Mouse (Mus musculus) brown adipose tissue, adult 24 weeks (tissue): Measurements from ENCODE around the gene Rabep1. TPM values are rescaled to one million over a fixed set of nuclear protein-coding genes. Genes with fewer than 3 reads are reported as not detected.

ENCODE experiments used
- H3K27ac ChIP-seq: fragments of 200-500 bp; replicated peaks from 2 replicates; pipeline ENCODE4 v1.5.1; 2012; ENCODE audit warnings: low read depth, mild to moderate bottlenecking, low read length
- H3K4me1 ChIP-seq: fragments of 200-500 bp; 2 replicates; pipeline ENCODE4 v1.6.1; 2012; ENCODE audit warnings: low read length, mixed read lengths; ENCODE audit not compliant: control insufficient read depth, insufficient read depth, insufficient read length
- H3K4me3 ChIP-seq: fragments of 200-500 bp; 2 replicates; pipeline ENCODE4 v1.5.1; 2012; ENCODE audit warnings: low read depth, mild to moderate bottlenecking, low read length, moderate library complexity; ENCODE audit not compliant: insufficient read depth
- polyA plus RNA-seq: library from polyadenylated mRNA; stranded (reverse); fragments of >200 nt; gene quantifications from 2 replicates; pipeline ENCODE4 v1.2.4, GENCODE M21; 2012; ENCODE audit not compliant: missing spikeins, insufficient read depth, insufficient read length

The Rabep1 gene
- polyA plus RNA-seq, 1 experiment, result 22.8 TPM

- no peak overlapping the region for H3K4me3 ChIP-seq
- no peaks in the 10 kb centered on the region for H3K4me1 ChIP-seq
- H3K27ac ChIP-seq, result no peak overlapping the region
These were observed 29.0 kb upstream of the Rabep1 start for GRCm38 (mm10) chr11:70815498-70816078.

GRCm38 (mm10) chr11:70816770-70817169 lies 27.8 kb upstream of the Rabep1 start:
- 0 out of 2 replicates have a peak, but pooled peaks cover under 1% of the 10 kb centered on the region for H3K4me1 ChIP-seq
- H3K4me3 ChIP-seq, result no peak overlapping the region
- H3K27ac ChIP-seq, result no peak overlapping the region

DNA sequence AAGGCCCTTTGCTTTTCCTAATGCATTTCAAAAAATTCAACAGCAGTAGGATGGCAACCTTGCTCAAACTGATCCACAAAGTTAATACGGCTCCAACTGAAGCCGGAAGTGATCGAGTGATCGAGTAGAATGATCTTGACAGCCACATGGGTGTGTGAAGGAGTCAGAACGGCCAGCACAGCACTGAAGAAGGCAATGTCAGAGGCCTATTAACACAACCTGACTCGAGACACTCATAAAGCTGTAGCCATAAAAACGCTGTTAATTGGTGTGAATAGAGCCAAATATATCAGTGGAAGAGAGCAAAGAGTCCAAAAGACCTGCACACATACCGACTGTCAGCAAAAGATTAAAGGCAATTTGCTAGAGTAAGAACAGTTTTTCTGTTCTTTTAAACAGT lies 24.5 kb upstream of the Rabep1 start:
- H3K4me3 ChIP-seq, result no peak overlapping the region
- no peak overlapping the region for H3K27ac ChIP-seq
- 0 out of 2 replicates have a peak, but pooled peaks cover 4% of the 10 kb centered on the region for H3K4me1 ChIP-seq

DNA sequence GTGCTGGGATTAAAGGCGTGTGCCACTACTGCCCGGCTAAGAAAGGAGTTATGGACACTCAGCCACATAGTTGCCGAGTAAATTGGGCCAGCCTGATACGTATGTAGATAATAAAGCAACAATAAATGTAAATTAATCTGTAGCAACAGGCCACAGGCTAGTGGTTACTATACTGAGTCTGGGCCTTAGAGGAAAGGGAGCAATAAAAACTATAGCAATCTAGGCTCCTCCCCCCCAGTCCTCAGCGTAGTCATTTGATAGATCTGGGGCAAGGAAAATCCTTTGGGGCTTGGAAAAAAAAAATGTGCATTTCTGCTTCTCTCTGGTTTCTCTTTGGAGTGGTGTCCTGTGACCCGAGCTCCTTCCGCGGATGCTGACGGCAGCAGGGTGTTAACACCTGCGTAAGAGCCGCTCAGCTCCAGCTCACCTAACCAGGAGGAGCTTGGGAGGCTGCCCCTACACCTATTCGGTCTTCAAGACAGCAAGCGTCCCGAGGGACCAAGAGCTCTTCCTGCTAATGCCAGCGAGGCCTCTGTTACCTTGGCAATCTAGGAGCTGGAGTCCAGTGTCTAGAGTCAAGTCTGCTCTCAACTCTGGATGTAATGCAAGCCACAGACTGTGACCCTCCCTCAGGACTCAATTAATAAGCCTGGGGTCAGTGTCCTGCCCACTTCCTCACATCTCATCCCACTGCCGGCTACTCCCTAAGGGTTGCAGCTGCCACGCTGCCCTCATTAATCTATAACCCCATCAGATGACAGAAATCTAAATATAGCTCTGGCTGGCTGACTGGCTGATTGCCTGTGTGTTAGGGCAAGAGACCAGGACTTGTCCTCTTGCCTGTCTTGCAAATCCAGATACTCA lies 22.6 kb upstream of the Rabep1 start:
- no peak overlapping the region for H3K27ac ChIP-seq
- H3K4me3 ChIP-seq, result 0 out of 2 replicates have a peak overlapping the region, but pooled peaks have one; percentile 9
- 0 out of 2 replicates have a peak, but pooled peaks cover 4% of the 10 kb centered on the region for H3K4me1 ChIP-seq

DNA sequence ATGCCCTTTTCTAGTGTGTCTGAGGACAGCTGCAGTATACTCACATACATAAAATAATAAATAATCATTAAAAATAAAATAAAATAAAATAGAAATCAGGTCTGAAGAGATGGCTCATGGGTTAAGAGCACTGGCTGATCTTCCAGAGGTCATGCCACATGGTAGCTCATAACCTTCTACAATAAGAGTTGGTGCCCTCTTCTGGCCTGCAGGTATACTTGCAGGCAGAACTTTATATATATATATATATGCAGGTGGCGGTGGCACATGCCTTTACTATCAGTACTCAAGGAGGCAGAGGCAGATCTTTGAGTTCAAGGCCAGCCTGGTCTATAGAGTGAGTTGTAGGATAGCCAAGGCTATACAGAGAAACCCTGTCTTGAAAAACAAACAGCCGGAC lies 18.4 kb upstream of the Rabep1 start:
- H3K27ac ChIP-seq, result no peak overlapping the region
- H3K4me3 ChIP-seq, result no peak overlapping the region
- H3K4me1 ChIP-seq, result peaks cover 7% of the 10 kb centered on the region; the same call in 1 of the 2 replicates

GRCm38 (mm10) chr11:70828975-70829615 lies 15.5 kb upstream of the Rabep1 start:
- no peak overlapping the region for H3K4me3 ChIP-seq
- peak overlapping the region; percentile 74 for H3K27ac ChIP-seq
- H3K4me1 ChIP-seq, result peaks cover 3% of the 10 kb centered on the region; the same call in 1 of the 2 replicates

- Histone ChIP-seq H3K27ac (no peak overlapping the region), H3K4me3 (no peak overlapping the region), H3K4me1 (peaks cover 3% of the 10 kb centered on the region; the same call in 1 of the 2 replicates)
These were observed 13.4 kb upstream of the Rabep1 start for GRCm38 (mm10) chr11:70831201-70831600.

GRCm38 (mm10) chr11:70833408-70833807 lies 11.2 kb upstream of the Rabep1 start:
- Histone ChIP-seq H3K27ac (no peak overlapping the region), H3K4me1 (peaks cover 3% of the 10 kb centered on the region; the same call in 1 of the 2 replicates), H3K4me3 (no peak overlapping the region)

DNA sequence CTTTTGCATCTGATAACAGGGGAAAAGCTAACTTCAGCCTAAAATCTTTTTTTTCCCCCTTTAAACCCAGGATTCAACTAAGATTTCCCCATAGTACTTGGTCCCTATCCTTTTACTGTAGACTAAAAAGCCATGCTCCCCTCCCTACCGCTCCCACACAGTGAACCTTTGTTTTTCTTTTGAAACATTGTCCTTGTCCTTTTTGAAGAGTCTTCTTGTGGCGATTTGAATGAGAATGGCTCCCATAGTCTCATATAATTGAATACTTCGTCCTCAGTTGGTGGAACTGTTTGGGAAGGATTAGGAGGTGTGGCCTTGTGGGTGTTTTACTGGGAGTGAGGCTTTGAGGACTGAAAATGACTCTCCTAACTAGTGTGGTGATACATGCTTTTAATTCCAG lies 10.7 kb upstream of the Rabep1 start:
- Histone ChIP-seq H3K27ac (no peak overlapping the region), H3K4me3 (no peak overlapping the region), H3K4me1 (peaks cover 3% of the 10 kb centered on the region; the same call in 1 of the 2 replicates)

DNA sequence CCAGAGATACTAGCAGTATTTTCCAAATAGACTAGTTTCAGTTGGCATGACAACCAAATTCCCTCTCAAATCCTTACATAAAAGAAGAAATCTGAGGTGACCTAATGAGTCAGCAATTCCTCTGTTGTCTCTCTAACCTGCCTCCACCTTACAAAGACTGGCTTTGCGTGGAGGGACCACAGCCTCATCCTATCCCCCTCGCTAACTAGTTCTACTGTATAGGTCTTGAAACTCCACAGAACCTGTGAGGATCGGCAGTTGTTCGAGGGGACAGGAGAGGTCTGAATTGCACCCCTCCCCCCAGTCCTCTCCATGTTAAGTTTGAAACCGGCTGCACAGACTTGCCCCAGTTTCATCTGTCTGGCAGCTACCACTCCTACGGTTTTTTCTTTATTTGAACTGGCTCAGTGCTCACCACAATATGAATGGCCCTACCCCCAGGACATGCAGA lies 9.2 kb upstream of the Rabep1 start:
- H3K4me1 ChIP-seq, result no peaks in the 10 kb centered on the region
- no peak overlapping the region for H3K4me3 ChIP-seq
- H3K27ac ChIP-seq, result no peak overlapping the region

- no peak overlapping the region for H3K27ac ChIP-seq
- no peak overlapping the region for H3K4me3 ChIP-seq
- no peaks in the 10 kb centered on the region for H3K4me1 ChIP-seq
These were observed 7.5 kb upstream of the Rabep1 start for GRCm38 (mm10) chr11:70837031-70837430.

DNA sequence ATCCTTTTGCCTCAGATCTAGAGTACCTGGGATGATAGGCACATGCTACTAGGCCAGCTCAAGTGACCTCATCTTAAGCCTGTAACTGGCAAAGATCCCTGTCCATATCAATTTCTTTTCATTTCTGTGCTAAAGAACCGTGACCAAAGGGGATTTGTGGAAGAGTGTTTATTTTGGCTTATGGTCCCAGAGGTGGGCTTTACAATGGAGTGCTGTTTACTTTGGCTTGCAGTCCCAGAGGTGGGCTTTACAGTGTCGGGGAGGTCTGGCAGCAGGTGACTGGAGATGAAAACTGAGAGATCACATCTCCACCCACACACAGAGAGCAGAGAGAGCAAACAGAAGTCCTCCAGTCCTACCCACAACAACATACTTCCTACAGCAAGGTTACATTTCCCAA lies 6.0 kb upstream of the Rabep1 start:
- H3K4me3 ChIP-seq, result no peak overlapping the region
- no peaks in the 10 kb centered on the region for H3K4me1 ChIP-seq
- no peak overlapping the region for H3K27ac ChIP-seq

DNA sequence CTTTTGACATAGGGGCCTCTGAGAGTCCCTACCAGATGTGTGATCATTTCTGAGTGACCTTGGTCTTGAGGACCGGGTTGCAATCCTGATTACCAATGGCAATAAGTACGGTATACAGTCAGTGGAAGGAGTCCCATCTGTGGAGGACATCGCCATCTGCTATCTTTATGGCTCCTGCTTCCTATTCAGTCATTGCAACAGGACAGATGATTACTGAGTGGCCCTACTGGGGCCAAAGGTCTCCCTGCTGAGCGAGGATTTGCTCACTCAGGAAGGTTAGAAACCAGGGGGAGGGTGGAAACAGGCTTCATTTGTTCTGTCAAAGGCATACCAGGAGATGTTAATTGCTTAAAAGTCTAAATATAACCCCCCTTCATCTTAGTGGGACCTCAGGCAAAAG lies 1.6 kb upstream of the Rabep1 start:
- Histone ChIP-seq H3K4me3 (no peak overlapping the region), H3K4me1 (peaks cover 6% of the 10 kb centered on the region; the same call in 1 of the 2 replicates), H3K27ac (no peak overlapping the region)

GRCm38 (mm10) chr11:70843701-70844551 lies 652 bp upstream of the Rabep1 start:
- H3K4me1 ChIP-seq, result peaks cover 6% of the 10 kb centered on the region; the same call in 1 of the 2 replicates
- H3K27ac ChIP-seq, result peak overlapping the region; percentile 64
- H3K4me3 ChIP-seq, result peak overlapping the region; percentile 61
